In the genomic region with DNA sequence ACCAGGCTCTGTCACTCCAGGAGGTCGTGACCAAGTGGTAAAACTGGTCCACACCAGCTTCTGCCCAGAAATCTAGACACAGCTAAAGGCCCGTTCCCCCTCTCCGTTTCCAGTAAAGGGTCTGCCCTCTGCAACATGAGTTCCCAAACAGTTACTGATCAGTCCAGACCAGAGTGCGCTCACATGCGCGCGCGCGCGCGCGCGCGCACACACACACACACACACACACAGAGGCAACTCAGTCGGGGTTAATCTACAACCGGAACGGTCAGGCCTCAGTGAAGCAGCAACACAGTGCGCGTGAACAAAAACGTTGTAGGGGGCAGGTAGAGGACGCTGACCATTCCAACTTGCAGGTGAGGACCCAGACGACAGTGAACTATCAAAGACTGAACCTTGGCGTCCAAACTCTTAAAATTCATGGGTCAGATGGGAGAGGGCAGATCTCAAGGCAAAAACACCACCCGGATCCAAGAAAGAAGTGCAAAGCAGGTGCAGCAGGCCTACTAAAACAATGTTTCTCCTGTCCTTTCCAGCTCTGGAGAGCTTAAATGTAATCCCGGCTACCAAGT, we compare ENCODE assay signal across 8 mouse cellular contexts. TPM values are rescaled to one million over a fixed set of nuclear protein-coding genes. Genes with fewer than 3 reads are reported as not detected.
A peak's percentile ranks its signal among the peaks of the same experiment; 100 is the strongest.
DNase-seq lines count a peak whose midpoint lies in the region; ATAC-seq lines count a peak whose summit lies in the region.

No protein-coding gene starts in this region.

- no peak overlapping the region for H3K9ac ChIP-seq in forebrain, embryonic 11.5 days (ENCODE audit: low read length)
- peak overlapping the region; percentile 82 for H3K9ac ChIP-seq in kidney, embryonic 16.5 days (replicated peaks; ENCODE audit: low read length)

- no peak for DNase-seq in heart, embryonic 10.5 days (ENCODE audit: low spot score)
- no peak for DNase-seq in heart, adult 8-10 months (ENCODE audit: low spot score)
- DNase-seq in forebrain, embryonic 11.5 days (ENCODE audit: low spot score) = no peak
- DNase-seq in neural tube, embryonic 10.5 days (ENCODE audit: extremely low spot score, low spot score) = peak; percentile 30
- no peak for DNase-seq in thymus, postnatal 36 days
- DNase-seq in ovary, postnatal 36 days (ENCODE audit: low spot score) = no peak
- no peak for DNase-seq in right cerebral cortex, adult 2 months (ENCODE audit: low spot score in 2 of 2)

- peak overlapping the region; percentile 96 for H3K4me3 ChIP-seq in heart, embryonic 10.5 days
- peak overlapping the region; percentile 43 for H3K4me3 ChIP-seq in forebrain, embryonic 11.5 days (ENCODE audit: low read depth, low read length)
- H3K4me3 ChIP-seq in kidney, embryonic 16.5 days (ENCODE audit: low read length) = peak overlapping the region; percentile 83

- WGBS in heart, embryonic 10.5 days = 2% methylated on average over 25 of the region's 25 CpGs
- under 1% methylated on average over 25 of the region's 25 CpGs for WGBS in forebrain, embryonic 11.5 days
- WGBS in kidney, embryonic 16.5 days = under 1% methylated on average over 25 of the region's 25 CpGs

- no peak; the same call in 1 of the 2 replicates for ATAC-seq in forebrain, embryonic 11.5 days (replicated peaks; ENCODE audit: low FRiP score)
- ATAC-seq in kidney, embryonic 16.5 days (ENCODE audit: low FRiP score, low TSS enrichment) = peak; percentile 69

- H3K27me3 ChIP-seq in heart, embryonic 10.5 days (ENCODE audit: insufficient read depth, poor library complexity, severe bottlenecking) = no peaks in the 10 kb centered on the region
- H3K27me3 ChIP-seq in forebrain, embryonic 11.5 days (ENCODE audit: control insufficient read depth, insufficient read depth, low read length) = no peaks in the 10 kb centered on the region; the same call in 1 of the 2 replicates
- H3K27me3 ChIP-seq in kidney, embryonic 16.5 days (ENCODE audit: insufficient read depth, low read length) = 0 out of 2 replicates have a peak, but pooled peaks cover 4% of the 10 kb centered on the region

- peak overlapping the region; percentile 85 for H3K4me2 ChIP-seq in forebrain, embryonic 11.5 days (ENCODE audit: low read depth, low read length, severe bottlenecking)
- H3K4me2 ChIP-seq in kidney, embryonic 16.5 days (replicated peaks; ENCODE audit: low read depth, low read length) = peak overlapping the region; percentile 93

- H3K36me3 ChIP-seq in heart, embryonic 10.5 days = no peaks in the 10 kb centered on the region
- H3K36me3 ChIP-seq in forebrain, embryonic 11.5 days (ENCODE audit: control insufficient read depth, insufficient read depth, low read length) = no peaks in the 10 kb centered on the region
- no peaks in the 10 kb centered on the region for H3K36me3 ChIP-seq in kidney, embryonic 16.5 days (ENCODE audit: insufficient read depth, low read length)

- H3K27ac ChIP-seq in heart, embryonic 10.5 days = peak overlapping the region; percentile 93
- no peak overlapping the region for H3K27ac ChIP-seq in forebrain, embryonic 11.5 days (ENCODE audit: low read depth, low read length)
- H3K27ac ChIP-seq in kidney, embryonic 16.5 days (ENCODE audit: low read length) = peak overlapping the region; percentile 98

- H3K4me1 ChIP-seq in heart, embryonic 10.5 days = peaks cover 95% of the 10 kb centered on the region
- peaks cover 4% of the 10 kb centered on the region; the same call in 1 of the 2 replicates for H3K4me1 ChIP-seq in forebrain, embryonic 11.5 days (replicated peaks; ENCODE audit: control insufficient read depth, insufficient read depth, low read length)
- peaks cover 73% of the 10 kb centered on the region for H3K4me1 ChIP-seq in kidney, embryonic 16.5 days (ENCODE audit: insufficient read depth, low read length)

- no peaks in the 10 kb centered on the region for H3K9me3 ChIP-seq in heart, embryonic 10.5 days
- no peaks in the 10 kb centered on the region for H3K9me3 ChIP-seq in forebrain, embryonic 11.5 days (ENCODE audit: control insufficient read depth, low read length)
- H3K9me3 ChIP-seq in kidney, embryonic 16.5 days (ENCODE audit: low read length) = no peaks in the 10 kb centered on the region

RNA-seq across cellular contexts. Expression of a gene that starts 0.9 kb away (rescaled TPM):
- polyA plus RNA-seq in heart, embryonic 10.5 days (2016; fragmentation: Nextera tagmentation; extraction: Ambion mirVana) = 148 and 184 TPM in 2 replicates
- 10 to 100 TPM; 13.6 to 18.9 (median 16.5) TPM for total RNA-seq in heart, adult 8-10 months (2022)
- polyA plus RNA-seq in forebrain, embryonic 11.5 days (2014; fragmentation: Nextera tagmentation; extraction: Ambion mirVana) = 5.0 and 7.0 TPM in 2 replicates
- polyA plus RNA-seq in kidney, embryonic 16.5 days (2015; fragmentation: Nextera tagmentation; extraction: Ambion mirVana) = 109 and 124 TPM in 2 replicates

RNA-seq across cellular contexts. Expression of a gene that starts 24.7 kb away (rescaled TPM):
- polyA plus RNA-seq in heart, embryonic 10.5 days (2016; fragmentation: Nextera tagmentation; extraction: Ambion mirVana) = not detected in 2 replicates
- under 1 TPM in 2 of 4 experiments, not detected in 2; 0.32 to 0.44 TPM for total RNA-seq in heart, adult 8-10 months (2022)
- polyA plus RNA-seq in forebrain, embryonic 11.5 days (2014; fragmentation: Nextera tagmentation; extraction: Ambion mirVana) = not detected in 2 replicates
- 1.6 and 2.2 TPM in 2 replicates for polyA plus RNA-seq in kidney, embryonic 16.5 days (2015; fragmentation: Nextera tagmentation; extraction: Ambion mirVana)

RNA-seq across cellular contexts. Expression of a gene that starts 30.5 kb away (rescaled TPM):
- 133 and 186 TPM in 2 replicates for polyA plus RNA-seq in heart, embryonic 10.5 days (2016; fragmentation: Nextera tagmentation; extraction: Ambion mirVana)
- total RNA-seq in heart, adult 8-10 months (2022) = 10 to 100 TPM; 42.4 to 49.4 (median 45.9) TPM
- 165 and 166 TPM in 2 replicates for polyA plus RNA-seq in forebrain, embryonic 11.5 days (2014; fragmentation: Nextera tagmentation; extraction: Ambion mirVana)
- polyA plus RNA-seq in kidney, embryonic 16.5 days (2015; fragmentation: Nextera tagmentation; extraction: Ambion mirVana) = 175 and 177 TPM in 2 replicates

RNA-seq across cellular contexts. Expression of a gene that starts 48.4 kb away (rescaled TPM):
- 0.39 and 2.0 TPM in 2 replicates for polyA plus RNA-seq in heart, embryonic 10.5 days (2016; fragmentation: Nextera tagmentation; extraction: Ambion mirVana)
- under 1 TPM in 1 of 4 experiments, not detected in 3; 0.28 TPM for total RNA-seq in heart, adult 8-10 months (2022)
- polyA plus RNA-seq in forebrain, embryonic 11.5 days (2014; fragmentation: Nextera tagmentation; extraction: Ambion mirVana) = 5.2 and 5.3 TPM in 2 replicates
- 6.1 and 6.5 TPM in 2 replicates for polyA plus RNA-seq in kidney, embryonic 16.5 days (2015; fragmentation: Nextera tagmentation; extraction: Ambion mirVana)

Comparison
In these comparisons a context has a peak if more than half of its experiments do, and no peak if none do; other contexts are left out.
1. H3K4me3 ChIP-seq: peak in every context shown above with its lines; median percentile 96 in heart, embryonic 10.5 days; 83 in kidney, embryonic 16.5 days; 43 in forebrain, embryonic 11.5 days.
2. RNA of a gene that starts 0.9 kb away (polyA plus RNA-seq): 148 to 184 TPM in heart, embryonic 10.5 days and 109 to 124 TPM in kidney, embryonic 16.5 days; 5.0 to 7.0 TPM in forebrain, embryonic 11.5 days; every median in the first group is over 10 times any median in the second.